Mouse (Mus musculus) embryonic facial prominence, embryonic 10.5 days (tissue): ENCODE measurements around the gene Ttc3. TPM values are rescaled to one million over a fixed set of nuclear protein-coding genes. Genes with fewer than 3 reads are reported as not detected.

Experiments used
- DNase-seq: peaks from one replicate; pipeline ENCODE4 v3.0.0-alpha.2; 2017; ENCODE audit warnings: low spot score
- H3K27ac ChIP-seq: fragments of 300-500 bp; sonication (generic); replicated peaks from 2 replicates; pipeline ENCODE4 v1.5.1; 2016; ENCODE audit warnings: mild to moderate bottlenecking
- H3K27me3 ChIP-seq: fragments of 300-500 bp; sonication (generic); replicated peaks from 2 replicates; pipeline ENCODE4 v1.6.1; 2016; ENCODE audit warnings: low read depth, mild to moderate bottlenecking; ENCODE audit not compliant: poor library complexity, severe bottlenecking
- H3K36me3 ChIP-seq: fragments of 300-500 bp; sonication (generic); replicated peaks from 2 replicates; pipeline ENCODE4 v1.6.1; 2016; ENCODE audit warnings: mild to moderate bottlenecking, moderate library complexity
- H3K4me1 ChIP-seq: fragments of 300-500 bp; sonication (generic); 2 replicates; pipeline ENCODE4 v1.6.1; 2016
- H3K4me3 ChIP-seq: fragments of 300-500 bp; sonication (generic); 2 replicates; pipeline ENCODE4 v1.5.1; 2016; ENCODE audit warnings: mild to moderate bottlenecking, moderate library complexity
- H3K9me3 ChIP-seq: fragments of 300-500 bp; sonication (generic); 2 replicates; pipeline ENCODE4 v1.6.1; 2016; ENCODE audit warnings: mild to moderate bottlenecking
- WGBS: fragments of 180-500 bp; shearing (Covaris S2); methylation state at CpG from one replicate; pipeline ENCODE4 v1.1.7; 2016; 5-methylcytosine and 5-hydroxymethylcytosine counted together
- polyA plus RNA-seq: library from polyadenylated mRNA; unstranded; fragments of >200 nt; fragmentation: Nextera tagmentation; extraction: Ambion mirVana; gene quantifications from 2 replicates; pipeline ENCODE4 v1.2.1, GENCODE M21; 2016

Ttc3 gene
- polyA plus RNA-seq, 1 experiment from 2014 or later = 304 TPM

- Histone ChIP-seq H3K27ac (no peak overlapping the region), H3K36me3 (peaks cover 72% of the 10 kb centered on the region), H3K27me3 (no peaks in the 10 kb centered on the region), H3K4me3 (no peak overlapping the region), H3K4me1 (no peaks in the 10 kb centered on the region), H3K9me3 (no peaks in the 10 kb centered on the region)
- 88% methylated on average over 5 of the region's 5 CpGs for WGBS
- DNase-seq = no peak
These were observed 127.5 kb downstream of the Ttc3 start for GRCm38 (mm10) chr16:94497911-94498310.

- Histone ChIP-seq H3K9me3 (no peaks in the 10 kb centered on the region), H3K4me3 (no peak overlapping the region), H3K4me1 (no peaks in the 10 kb centered on the region), H3K27ac (no peak overlapping the region), H3K36me3 (peaks cover 87% of the 10 kb centered on the region), H3K27me3 (no peaks in the 10 kb centered on the region)
- 93% methylated on average over 5 of the region's 5 CpGs for WGBS
- no peak for DNase-seq
These were observed 133.8 kb downstream of the Ttc3 start for GRCm38 (mm10) chr16:94504192-94504591.

- DNase-seq = no peak
- Histone ChIP-seq H3K27ac (no peak overlapping the region), H3K4me3 (no peak overlapping the region), H3K4me1 (no peaks in the 10 kb centered on the region), H3K9me3 (no peaks in the 10 kb centered on the region), H3K27me3 (no peaks in the 10 kb centered on the region), H3K36me3 (peaks cover 86% of the 10 kb centered on the region)
- WGBS = 96% methylated on average over 2 of the region's 2 CpGs
These were observed 136.7 kb downstream of the Ttc3 start for GRCm38 (mm10) chr16:94507071-94507470.

- Histone ChIP-seq H3K27me3 (no peaks in the 10 kb centered on the region), H3K36me3 (peaks cover 82% of the 10 kb centered on the region), H3K4me3 (no peak overlapping the region), H3K4me1 (no peaks in the 10 kb centered on the region), H3K9me3 (no peaks in the 10 kb centered on the region), H3K27ac (no peak overlapping the region)
- no peak for DNase-seq
- 92% methylated on average over 8 of the region's 8 CpGs for WGBS
These were observed 138.4 kb downstream of the Ttc3 start for GRCm38 (mm10) chr16:94508769-94509168.

GRCm38 (mm10) chr16:94509983-94510382 is 139.6 kb downstream of the Ttc3 start:
- H3K36me3 ChIP-seq = peaks cover 74% of the 10 kb centered on the region
- 80% methylated on average over 2 of the region's 2 CpGs for WGBS

GRCm38 (mm10) chr16:94517606-94518005 is 147.2 kb downstream of the Ttc3 start:
- H3K27me3 ChIP-seq = no peaks in the 10 kb centered on the region
- peaks cover 16% of the 10 kb centered on the region for H3K4me1 ChIP-seq
- DNase-seq = no peak
- H3K27ac ChIP-seq = no peak overlapping the region
- 93% methylated on average over 2 of the region's 2 CpGs for WGBS
- no peak overlapping the region for H3K4me3 ChIP-seq
- H3K9me3 ChIP-seq = no peaks in the 10 kb centered on the region
- H3K36me3 ChIP-seq = peaks cover 22% of the 10 kb centered on the region

More at GRCm38 (mm10) chr16:94509983-94510382, 139.6 kb downstream of the Ttc3 start:
- no peak overlapping the region for H3K27ac ChIP-seq
- no peaks in the 10 kb centered on the region for H3K4me1 ChIP-seq
- DNase-seq = no peak
- H3K9me3 ChIP-seq = no peaks in the 10 kb centered on the region
- H3K4me3 ChIP-seq = no peak overlapping the region
- no peaks in the 10 kb centered on the region for H3K27me3 ChIP-seq

Other genes with a start within 250 kb of the Ttc3 start
- gene Hlcs, start 57.0 kb upstream of the Ttc3 start, polyA plus RNA-seq = 12.2 and 13.1 TPM in 2 replicates
- 5.1 and 6.2 TPM in 2 replicates for gene Ripply3, start 42.2 kb upstream of the Ttc3 start, polyA plus RNA-seq
- 77.9 and 78.3 TPM in 2 replicates for gene Pigp, start 1.2 kb downstream of the Ttc3 start, polyA plus RNA-seq
- gene Vps26c, start 156.2 kb downstream of the Ttc3 start, polyA plus RNA-seq = 53.9 and 59.4 TPM in 2 replicates
- gene Dyrk1a, start 199.4 kb downstream of the Ttc3 start, polyA plus RNA-seq = 9.5 and 10.0 TPM in 2 replicates